Mouse (Mus musculus) cerebellum, adult 2 months (tissue): ENCODE measurements around the gene Gm17190.

ENCODE experiments used
- CTCF ChIP-seq: fragments of 200-500 bp; IDR thresholded peaks from 2 replicates; pipeline ENCODE4 v1.5.1; 2011; ENCODE audit warnings: low read depth, mild to moderate bottlenecking, control low read depth, low read length, moderate library complexity, borderline replicate concordance; ENCODE audit not compliant: insufficient read depth
- POLR2A ChIP-seq: fragments of 200-500 bp; IDR thresholded peaks from 2 replicates; pipeline ENCODE4 v1.6.1; 2011; ENCODE audit warnings: low read length, control low read depth, borderline replicate concordance; ENCODE audit not compliant: insufficient read depth

DNA sequence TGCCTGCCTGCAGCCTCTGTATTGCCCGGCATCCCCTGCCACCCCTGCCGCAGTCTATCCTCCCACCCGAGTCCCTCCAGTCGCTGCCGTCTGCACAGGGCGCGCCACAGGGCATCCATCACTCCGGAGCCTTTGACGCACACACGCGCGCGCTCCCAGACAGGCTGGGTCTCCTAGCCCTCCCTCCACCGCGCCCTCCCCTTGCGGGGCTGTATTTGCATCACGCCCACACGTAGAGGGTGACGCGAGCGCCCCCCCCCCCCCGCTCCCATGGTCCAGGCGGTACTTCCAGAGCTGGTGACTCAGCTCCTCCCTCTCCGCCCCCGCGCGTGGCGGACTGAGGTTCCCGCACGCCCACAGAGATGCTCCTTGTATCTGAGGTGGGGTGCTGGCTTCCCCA lies 49.2 kb downstream of the Gm17190 start:
- peak; percentile 63; the same call in 1 of the 2 replicates for TF ChIP-seq POLR2A
- no peak for TF ChIP-seq CTCF
